Comparison of ENCODE assay signal across 8 mouse cellular contexts in genomic region chr15:10583408-10583807, GRCm38 (mm10). TPM values are rescaled to one million over a fixed set of nuclear protein-coding genes. Genes with fewer than 3 reads are reported as not detected.
DNase-seq lines count a peak whose midpoint lies in the region; ATAC-seq and TF ChIP-seq lines count a peak whose summit lies in the region.

No protein-coding gene starts in this region.

- H3K9me3 ChIP-seq in hindbrain, embryonic 15.5 days, result no peaks in the 10 kb centered on the region
- no peaks in the 10 kb centered on the region for H3K9me3 ChIP-seq in limb, embryonic 14.5 days (ENCODE audit: control insufficient read depth, low read length)
- no peaks in the 10 kb centered on the region for H3K9me3 ChIP-seq in midbrain, embryonic 16.5 days (replicated peaks; ENCODE audit: control insufficient read depth, low read length, poor library complexity, severe bottlenecking)
- no peaks in the 10 kb centered on the region for H3K9me3 ChIP-seq in stomach, embryonic 14.5 days (ENCODE audit: control insufficient read depth, low read depth, low read length)

- no peaks in the 10 kb centered on the region for H3K4me1 ChIP-seq in embryonic fibroblast, embryonic 13.5 days (ENCODE audit: control insufficient read depth, insufficient read depth, low read length)
- no peaks in the 10 kb centered on the region for H3K4me1 ChIP-seq in hindbrain, embryonic 15.5 days (replicated peaks)
- no peaks in the 10 kb centered on the region for H3K4me1 ChIP-seq in limb, embryonic 14.5 days (ENCODE audit: control insufficient read depth, insufficient read depth, low read length)
- H3K4me1 ChIP-seq in midbrain, embryonic 16.5 days (ENCODE audit: control insufficient read depth, insufficient read depth, low read length), result 0 out of 2 replicates have a peak, but pooled peaks cover 2% of the 10 kb centered on the region
- H3K4me1 ChIP-seq in stomach, embryonic 14.5 days (ENCODE audit: control insufficient read depth, insufficient read depth, low read length), result no peaks in the 10 kb centered on the region

- no peak for TF ChIP-seq POLR2A in embryonic fibroblast, embryonic 13.5 days (IDR thresholded peaks at IDR 0.05; ENCODE audit: low read depth, low read length)
- no peak for TF ChIP-seq POLR2A in limb, embryonic 14.5 days (IDR thresholded peaks at IDR 0.05; ENCODE audit: borderline replicate concordance, extremely low read depth, insufficient read depth, insufficient read length)

- H3K27me3 ChIP-seq in hindbrain, embryonic 15.5 days, result no peaks in the 10 kb centered on the region
- H3K27me3 ChIP-seq in limb, embryonic 14.5 days (ENCODE audit: control insufficient read depth, insufficient read depth, low read length), result no peaks in the 10 kb centered on the region
- H3K27me3 ChIP-seq in midbrain, embryonic 16.5 days (ENCODE audit: control insufficient read depth, insufficient read depth, low read depth, low read length), result no peaks in the 10 kb centered on the region
- H3K27me3 ChIP-seq in stomach, embryonic 14.5 days (ENCODE audit: control insufficient read depth, insufficient read depth, low read length), result no peaks in the 10 kb centered on the region

- peak; percentile 6 for DNase-seq in cerebellum, adult 9-10 months
- DNase-seq in cerebellum, adult 11-12 months, result no peak
- peak; percentile 87 for DNase-seq in R1 (ENCODE audit: low read depth, low spot score)
- DNase-seq in limb, embryonic 14.5 days (ENCODE audit: low spot score), result peak; percentile 86

- H3K4me3 ChIP-seq in embryonic fibroblast, embryonic 13.5 days (ENCODE audit: insufficient read depth, low read length), result no peak overlapping the region
- no peak overlapping the region for H3K4me3 ChIP-seq in hindbrain, embryonic 15.5 days
- no peak overlapping the region for H3K4me3 ChIP-seq in limb, embryonic 14.5 days (replicated peaks; ENCODE audit: low read length)
- H3K4me3 ChIP-seq in midbrain, embryonic 16.5 days (ENCODE audit: low read depth, low read length), result no peak overlapping the region
- H3K4me3 ChIP-seq in stomach, embryonic 14.5 days (ENCODE audit: low read depth, low read length), result no peak overlapping the region

- no peak overlapping the region for H3K9ac ChIP-seq in hindbrain, embryonic 15.5 days
- no peak overlapping the region for H3K9ac ChIP-seq in limb, embryonic 14.5 days (ENCODE audit: low read depth, low read length, severe bottlenecking)
- H3K9ac ChIP-seq in midbrain, embryonic 16.5 days (ENCODE audit: low read depth, low read length), result no peak overlapping the region
- no peak overlapping the region for H3K9ac ChIP-seq in stomach, embryonic 14.5 days (replicated peaks; ENCODE audit: low read depth, low read length)

- TF ChIP-seq CTCF in embryonic fibroblast, embryonic 13.5 days (IDR thresholded peaks at IDR 0.05; ENCODE audit: borderline replicate concordance, insufficient read depth, low read length), result peak; percentile 60; the same call in 1 of the 2 replicates

- no peaks in the 10 kb centered on the region for H3K36me3 ChIP-seq in hindbrain, embryonic 15.5 days
- peaks cover 31% of the 10 kb centered on the region for H3K36me3 ChIP-seq in limb, embryonic 14.5 days (ENCODE audit: control insufficient read depth, insufficient read depth, low read length)
- H3K36me3 ChIP-seq in midbrain, embryonic 16.5 days (ENCODE audit: control insufficient read depth, insufficient read depth, low read length), result no peaks in the 10 kb centered on the region
- no peaks in the 10 kb centered on the region for H3K36me3 ChIP-seq in stomach, embryonic 14.5 days (ENCODE audit: control insufficient read depth, insufficient read depth, low read length)

- H3K4me2 ChIP-seq in hindbrain, embryonic 15.5 days, result no peak overlapping the region
- no peak overlapping the region for H3K4me2 ChIP-seq in limb, embryonic 14.5 days (replicated peaks; ENCODE audit: low read depth, low read length, severe bottlenecking)
- no peak overlapping the region for H3K4me2 ChIP-seq in midbrain, embryonic 16.5 days (ENCODE audit: low read length)
- H3K4me2 ChIP-seq in stomach, embryonic 14.5 days (replicated peaks; ENCODE audit: low read depth, low read length), result no peak overlapping the region

- no peak overlapping the region for H3K27ac ChIP-seq in embryonic fibroblast, embryonic 13.5 days (ENCODE audit: insufficient read depth, low read length)
- H3K27ac ChIP-seq in hindbrain, embryonic 15.5 days (replicated peaks), result no peak overlapping the region
- no peak overlapping the region for H3K27ac ChIP-seq in limb, embryonic 14.5 days (replicated peaks; ENCODE audit: low read depth, low read length)
- no peak overlapping the region for H3K27ac ChIP-seq in midbrain, embryonic 16.5 days (ENCODE audit: low read length)
- H3K27ac ChIP-seq in stomach, embryonic 14.5 days (ENCODE audit: low read length), result no peak overlapping the region

- peak; percentile 85 for ATAC-seq in hindbrain, embryonic 15.5 days (ENCODE audit: low FRiP score, low read depth)
- peak; percentile 72; the same call in 1 of the 2 replicates for ATAC-seq in limb, embryonic 14.5 days (ENCODE audit: low FRiP score, low read depth)
- peak; percentile 83; the same call in 1 of the 2 replicates for ATAC-seq in midbrain, embryonic 16.5 days
- ATAC-seq in stomach, embryonic 14.5 days (ENCODE audit: insufficient number of reproducible peaks, insufficient read depth, low FRiP score, low read depth), result peak; percentile 86

- 51% methylated on average over 8 of the region's 8 CpGs for WGBS in hindbrain, embryonic 15.5 days
- WGBS in limb, embryonic 14.5 days, result 50% methylated on average over 8 of the region's 8 CpGs
- WGBS in midbrain, embryonic 16.5 days, result 54% methylated on average over 8 of the region's 8 CpGs
- WGBS in stomach, embryonic 14.5 days, result 42% methylated on average over 8 of the region's 8 CpGs

RNA-seq across cellular contexts. Expression of gene Ttc23l, which starts 24.9 kb away (rescaled TPM):
- polyA plus RNA-seq in embryonic fibroblast, embryonic 13.5 days (2011; ENCODE audit: insufficient read length, low read depth, missing spikeins), result not detected in 2 replicates
- polyA plus RNA-seq in hindbrain, embryonic 15.5 days (2015; fragmentation: Nextera tagmentation; extraction: Ambion mirVana), result not detected in 2 replicates
- polyA plus RNA-seq in limb, embryonic 14.5 days (2012; rRNA removed), result not detected in 2 replicates
- polyA plus RNA-seq in limb, embryonic 14.5 days (2014; fragmentation: Nextera tagmentation; extraction: Ambion mirVana), result not detected in 2 replicates
- 0.10 TPM in 1 of 2 replicates, not detected in the other for polyA plus RNA-seq in midbrain, embryonic 16.5 days (2015; fragmentation: Nextera tagmentation; extraction: Ambion mirVana)
- polyA plus RNA-seq in stomach, embryonic 14.5 days (2014; fragmentation: Nextera tagmentation; extraction: Ambion mirVana), result not detected in 2 replicates
